Mouse (Mus musculus) MEL (cell line): ENCODE data around the gene Diexf. TPM values are rescaled to one million over a fixed set of nuclear protein-coding genes. Genes with fewer than 3 reads are reported as not detected.

Source experiments
- DNase-seq: peaks from one replicate; pipeline ENCODE4 v3.0.0; 2011; ENCODE audit warnings: low read depth, low spot score
- H3K27ac ChIP-seq: 2 replicates; pipeline ENCODE4 v1.5.1; 2012; ENCODE audit warnings: low read depth, mild to moderate bottlenecking, control low read depth, low read length, moderate library complexity; ENCODE audit not compliant: control insufficient read depth
- H3K27me3 ChIP-seq, 2 experiments: fragments of 150-350 bp in 1 of 2; sonication (generic) in 1 of 2; 2 replicates each; pipeline ENCODE4 v1.6.1; 2012; ENCODE audit warnings: low read length in 2 of 2, mild to moderate bottlenecking in 2 of 2, improper control_type of control experiment in 1 of 2, moderate library complexity in 1 of 2; ENCODE audit not compliant: insufficient read depth in 2 of 2, control insufficient read depth in 1 of 2
- H3K36me3 ChIP-seq, 2 experiments: 2 replicates each; pipeline ENCODE4 v1.6.1; 2012 to 2014; ENCODE audit warnings: low read length in 2 of 2, improper control_type of control experiment in 1 of 2, inconsistent platforms in 1 of 2, mild to moderate bottlenecking in 1 of 2; ENCODE audit not compliant: insufficient read depth in 2 of 2, control insufficient read depth in 1 of 2
- H3K4me1 ChIP-seq, 2 experiments: fragments of 150-350 bp in 1 of 2; sonication (generic) in 1 of 2; 2 replicates each; pipeline ENCODE4 v1.6.1; 2012; ENCODE audit warnings: low read length in 2 of 2, improper control_type of control experiment in 1 of 2, mild to moderate bottlenecking in 1 of 2; ENCODE audit not compliant: insufficient read depth in 2 of 2, control insufficient read depth in 1 of 2
- H3K4me3 ChIP-seq, 2 experiments: fragments of 150-350 bp in 1 of 2; sonication (generic) in 1 of 2; 2 replicates each; pipeline ENCODE4 v1.5.1; 2012; ENCODE audit warnings: low read depth in 2 of 2, low read length in 2 of 2, mild to moderate bottlenecking in 2 of 2, moderate library complexity in 2 of 2, control low read depth in 1 of 2, improper control_type of control experiment in 1 of 2; ENCODE audit not compliant: control insufficient read depth in 1 of 2, insufficient read depth in 1 of 2
- H3K79me2 ChIP-seq: 2 replicates; pipeline ENCODE4 v1.6.1; 2012; ENCODE audit warnings: mild to moderate bottlenecking, low read length, moderate library complexity; ENCODE audit not compliant: control insufficient read depth, poor library complexity, insufficient read depth
- H3K9ac ChIP-seq: 2 replicates; pipeline ENCODE4 v1.6.1; 2012; ENCODE audit warnings: low read depth, mild to moderate bottlenecking, control low read depth, low read length, moderate library complexity; ENCODE audit not compliant: control insufficient read depth, poor library complexity, severe bottlenecking
- H3K9me3 ChIP-seq: fragments of 150-350 bp; sonication (generic); replicated peaks from 2 replicates; pipeline ENCODE4 v1.6.1; 2012; ENCODE audit warnings: mild to moderate bottlenecking, low read length, improper control_type of control experiment, moderate library complexity; ENCODE audit not compliant: insufficient read depth
- CHD1 ChIP-seq: IDR thresholded peaks from 2 replicates; pipeline ENCODE4 v1.6.1; 2012; ENCODE audit warnings: low read depth, mild to moderate bottlenecking, inconsistent platforms, low read length, improper control_type of control experiment
- CHD2 ChIP-seq: IDR thresholded peaks from 2 replicates; pipeline ENCODE4 v1.6.1; 2011; ENCODE audit warnings: low read length, improper control_type of control experiment
- E2F4 ChIP-seq: IDR thresholded peaks from 2 replicates; pipeline ENCODE4 v1.6.1; 2011; ENCODE audit warnings: low read depth, low read length, improper control_type of control experiment, borderline replicate concordance
- EP300 ChIP-seq, 2 experiments: IDR thresholded peaks; 2 replicates each; pipeline ENCODE4 v1.6.1; 2011; ENCODE audit warnings: improper control_type of control experiment in 2 of 2, low read length in 2 of 2, low read depth in 1 of 2, mild to moderate bottlenecking in 1 of 2
- ETS1 ChIP-seq: IDR thresholded peaks from 2 replicates; pipeline ENCODE4 v1.6.1; 2012; ENCODE audit warnings: low read depth, mild to moderate bottlenecking, inconsistent platforms, low read length, improper control_type of control experiment, moderate library complexity
- GATA1 ChIP-seq: IDR thresholded peaks from 2 replicates; pipeline ENCODE4 v1.6.1; 2011; ENCODE audit warnings: low read depth, low read length, improper control_type of control experiment
- HCFC1 ChIP-seq: IDR thresholded peaks from 2 replicates; pipeline ENCODE4 v1.6.1; 2012; ENCODE audit warnings: low read depth, mild to moderate bottlenecking, inconsistent platforms, low read length, improper control_type of control experiment, moderate library complexity
- KAT2A ChIP-seq: conservative IDR thresholded peaks from 2 replicates; pipeline ENCODE4 v1.6.1; 2012; ENCODE audit warnings: low read depth, low read length, improper control_type of control experiment, inconsistent platforms
- MAX ChIP-seq: IDR thresholded peaks from 2 replicates; pipeline ENCODE4 v1.6.1; 2011; ENCODE audit warnings: low read length, improper control_type of control experiment
- MAZ ChIP-seq: IDR thresholded peaks from 2 replicates; pipeline ENCODE4 v1.6.1; 2012; ENCODE audit warnings: low read depth, mild to moderate bottlenecking, inconsistent platforms, low read length, improper control_type of control experiment
- MXI1 ChIP-seq: IDR thresholded peaks from 2 replicates; pipeline ENCODE4 v1.6.1; 2011; ENCODE audit warnings: mild to moderate bottlenecking, low read depth, low read length, improper control_type of control experiment
- MYB ChIP-seq: IDR thresholded peaks from 2 replicates; pipeline ENCODE4 v1.6.1; 2011; ENCODE audit warnings: mild to moderate bottlenecking, low read depth, low read length, improper control_type of control experiment
- NELFE ChIP-seq: IDR thresholded peaks from 2 replicates; pipeline ENCODE4 v1.6.1; 2011; ENCODE audit warnings: low read depth, low read length, improper control_type of control experiment
- NRF1 ChIP-seq: IDR thresholded peaks from 2 replicates; pipeline ENCODE4 v1.6.1; 2014; ENCODE audit warnings: low read depth, mild to moderate bottlenecking, inconsistent platforms, low read length, improper control_type of control experiment, moderate library complexity; ENCODE audit not compliant: poor library complexity, insufficient read depth, severe bottlenecking
- POLR2AphosphoS2 ChIP-seq: IDR thresholded peaks from 2 replicates; pipeline ENCODE4 v1.6.1; 2011; ENCODE audit warnings: low read length, improper control_type of control experiment
- RAD21 ChIP-seq: IDR thresholded peaks from 2 replicates; pipeline ENCODE4 v1.6.1; 2011; ENCODE audit warnings: mild to moderate bottlenecking, low read depth, low read length, improper control_type of control experiment
- RCOR1 ChIP-seq: IDR thresholded peaks from 2 replicates; pipeline ENCODE4 v1.6.1; 2012; ENCODE audit warnings: low read depth, mild to moderate bottlenecking, inconsistent platforms, low read length, improper control_type of control experiment
- SMC3 ChIP-seq: IDR thresholded peaks from 2 replicates; pipeline ENCODE4 v1.6.1; 2011; ENCODE audit warnings: low read depth, low read length, improper control_type of control experiment
- TCF12 ChIP-seq: IDR thresholded peaks from 2 replicates; pipeline ENCODE4 v1.6.1; 2014; ENCODE audit warnings: low read depth, mild to moderate bottlenecking, inconsistent platforms, low read length, improper control_type of control experiment, moderate library complexity
- UBTF ChIP-seq: IDR thresholded peaks from 2 replicates; pipeline ENCODE4 v1.6.1; 2012; ENCODE audit warnings: low read depth, mild to moderate bottlenecking, inconsistent platforms, low read length, improper control_type of control experiment, moderate library complexity, borderline replicate concordance; ENCODE audit not compliant: insufficient read depth
- USF2 ChIP-seq, 2 experiments: IDR thresholded peaks; 2 replicates each; pipeline ENCODE4 v1.6.1; 2011 to 2012; ENCODE audit warnings: improper control_type of control experiment in 2 of 2, low read length in 2 of 2, borderline replicate concordance in 1 of 2, inconsistent platforms in 1 of 2, low read depth in 1 of 2, mild to moderate bottlenecking in 1 of 2; ENCODE audit not compliant: insufficient read depth in 1 of 2
- ZMIZ1 ChIP-seq: IDR thresholded peaks from 2 replicates; pipeline ENCODE4 v1.6.1; 2012; ENCODE audit warnings: low read depth, mild to moderate bottlenecking, inconsistent platforms, low read length, improper control_type of control experiment, moderate library complexity
- polyA plus RNA-seq, 2 experiments: library from polyadenylated mRNA; stranded (reverse) in 1 of 2; unstranded in 1 of 2; fragments of >175 nt in 1 of 2; fragments of >200 nt in 1 of 2; gene quantifications; 2 replicates each; pipeline versions ENCODE4 v1.2.1 to v1.2.4; 2012; ENCODE audit warnings: low replicate concordance in 2 of 2, low read depth in 1 of 2; ENCODE audit not compliant: insufficient read length in 2 of 2, insufficient read depth in 1 of 2, missing spikeins in 1 of 2
- total RNA-seq: library from RNA; depleted of rRNA; stranded (reverse); fragments of 300-350 nt; gene quantifications from 2 replicates; pipeline ENCODE4 v1.2.3, GENCODE M21; 2012

The Diexf gene
- total and polyA plus RNA-seq, 3 experiments = 20.6 to 45.4 TPM; not detected in 1

DNA sequence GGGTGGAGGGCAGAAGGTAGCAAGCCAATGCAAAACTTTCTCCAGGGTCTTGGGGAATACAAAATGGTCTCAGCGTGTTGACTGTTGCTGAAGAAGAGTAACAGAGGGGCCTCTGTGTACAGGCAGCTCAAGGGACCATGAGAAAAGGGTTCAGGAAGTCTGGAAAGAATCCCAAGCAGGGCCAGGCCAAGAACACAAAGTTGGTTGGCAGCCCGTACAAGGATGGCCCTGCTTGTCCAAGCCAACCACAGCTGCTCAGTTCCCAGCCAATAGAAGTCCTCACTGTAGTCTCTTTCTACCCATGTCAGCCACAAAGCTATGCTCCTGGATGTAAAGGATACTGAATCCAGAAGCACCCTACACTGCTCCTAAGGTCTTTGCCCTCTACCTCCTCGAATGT lies 40.4 kb downstream of the Diexf start:
- H3K4me1 ChIP-seq = no peaks in the 10 kb centered on the region
- no peaks in the 10 kb centered on the region for H3K79me2 ChIP-seq
- H3K4me3 ChIP-seq = no peak overlapping the region
- no peak for DNase-seq
- H3K9me3 ChIP-seq = no peaks in the 10 kb centered on the region
- no peaks in the 10 kb centered on the region for H3K27me3 ChIP-seq
- no peak overlapping the region for H3K27ac ChIP-seq
- H3K9ac ChIP-seq = no peak overlapping the region
- no peak for TF ChIP-seq CHD1
- TF ChIP-seq MXI1 = no peak
- no peak for TF ChIP-seq KAT2A
- no peak for TF ChIP-seq NRF1
- no peak for TF ChIP-seq HCFC1
- TF ChIP-seq RAD21 = no peak
- TF ChIP-seq ETS1 = no peak
- no peak for TF ChIP-seq GATA1
- TF ChIP-seq CHD2 = no peak
- TF ChIP-seq USF2 (IDR thresholded peaks at IDR 0.05; ENCODE audit: borderline replicate concordance in 1 of 2, insufficient read depth in 1 of 2, low read depth in 1 of 2, low read length in 2 of 2) = no peak
- TF ChIP-seq EP300 (IDR thresholded peaks at IDR 0.05; ENCODE audit: low read depth in 1 of 2, low read length in 2 of 2) = no peak
- no peak for TF ChIP-seq ZMIZ1
- no peak for TF ChIP-seq SMC3
- no peak for TF ChIP-seq MAZ
- no peak for TF ChIP-seq E2F4
- TF ChIP-seq MAX = no peak
- no peak for TF ChIP-seq UBTF
- no peak for TF ChIP-seq TCF12
- TF ChIP-seq RCOR1 = no peak
- H3K36me3 ChIP-seq = no peaks in the 10 kb centered on the region

DNA sequence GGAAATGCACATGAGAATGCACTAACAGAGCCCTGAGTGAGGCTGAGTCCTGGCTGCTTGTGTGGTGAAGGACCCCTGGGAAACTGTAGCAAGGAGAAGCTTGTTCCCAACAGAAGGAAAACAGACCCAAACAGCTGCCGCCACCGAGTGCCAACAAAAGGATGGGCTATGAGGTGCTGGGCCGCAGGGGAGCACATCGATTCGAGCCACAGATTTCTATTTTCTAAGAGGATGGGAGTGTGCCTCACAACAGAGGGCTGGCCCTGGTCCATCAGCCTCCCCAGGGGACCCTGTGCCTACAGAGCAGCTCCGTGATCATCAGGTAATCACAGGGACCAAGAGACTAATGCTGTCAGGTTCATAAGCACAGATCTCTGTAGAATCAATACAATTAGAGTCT lies 40.9 kb downstream of the Diexf start:
- Histone ChIP-seq H3K9ac (no peak overlapping the region), H3K4me1 (no peaks in the 10 kb centered on the region), H3K36me3 (no peaks in the 10 kb centered on the region), H3K4me3 (no peak overlapping the region), H3K27ac (no peak overlapping the region), H3K79me2 (no peaks in the 10 kb centered on the region), H3K27me3 (no peaks in the 10 kb centered on the region), H3K9me3 (no peaks in the 10 kb centered on the region)
- TF ChIP-seq POLR2AphosphoS2 (no peak), CHD2 (no peak), NRF1 (no peak), MYB (no peak), HCFC1 (no peak), CHD1 (no peak), MAZ (no peak), RAD21 (no peak), EP300 (IDR thresholded peaks at IDR 0.05; ENCODE audit: low read depth in 1 of 2, low read length in 2 of 2) (no peak), NELFE (no peak)
- no peak for DNase-seq
